Mouse (Mus musculus) CH12.LX (cell line): ENCODE results near the gene Atp10a. TPM values are rescaled to one million over a fixed set of nuclear protein-coding genes. Genes with fewer than 3 reads are reported as not detected.

Experiments used
- DNase-seq: peaks from one replicate; pipeline ENCODE4 v3.0.0-alpha.2; 2013; ENCODE audit errors: extremely low read depth
- H3K27ac ChIP-seq: 2 replicates; pipeline ENCODE4 v1.5.1; 2012; ENCODE audit warnings: low read depth, mild to moderate bottlenecking, control low read depth, moderate library complexity; ENCODE audit not compliant: insufficient read depth
- H3K27me3 ChIP-seq: replicated peaks from 2 replicates; pipeline ENCODE3; 2012; ENCODE audit warnings: inconsistent platforms
- H3K36me3 ChIP-seq, 2 experiments: replicated peaks in 1 of 2; 2 replicates each; pipeline versions ENCODE3 to v1.6.1; 2012; ENCODE audit warnings: inconsistent platforms in 1 of 2, low read length in 1 of 2, mild to moderate bottlenecking in 1 of 2, mixed read lengths in 1 of 2, moderate library complexity in 1 of 2; ENCODE audit not compliant: control insufficient read depth in 1 of 2, insufficient read depth in 1 of 2
- H3K4me1 ChIP-seq, 2 experiments: 2 replicates each; pipeline ENCODE4 v1.6.1; 2012; ENCODE audit warnings: inconsistent platforms in 1 of 2, moderate library complexity in 1 of 2; ENCODE audit not compliant: insufficient read depth in 2 of 2, control insufficient read depth in 1 of 2
- H3K4me2 ChIP-seq: 2 replicates; pipeline ENCODE4 v1.6.1; 2012; ENCODE audit warnings: low read depth, mild to moderate bottlenecking, control low read depth; ENCODE audit not compliant: poor library complexity, insufficient read depth, severe bottlenecking
- H3K4me3 ChIP-seq, 3 experiments: fragments of 150-350 bp in 1 of 3; sonication (generic) in 1 of 3; replicated peaks in 1 of 3; 2 replicates each; pipeline versions ENCODE3 to v1.5.1; 2011 to 2012; ENCODE audit warnings: low read depth in 2 of 3, low read length in 2 of 3, mild to moderate bottlenecking in 2 of 3, moderate library complexity in 2 of 3, control low read depth in 1 of 3, improper control_type of control experiment in 1 of 3, inconsistent platforms in 1 of 3, mixed read lengths in 1 of 3; ENCODE audit not compliant: poor library complexity in 1 of 3
- H3K79me2 ChIP-seq: replicated peaks from 2 replicates; pipeline ENCODE4 v1.6.1; 2012; ENCODE audit warnings: mild to moderate bottlenecking, moderate library complexity; ENCODE audit not compliant: control insufficient read depth, poor library complexity, insufficient read depth, severe bottlenecking; ENCODE audit errors: extremely low read depth
- H3K9ac ChIP-seq: 2 replicates; pipeline ENCODE4 v1.6.1; 2012; ENCODE audit warnings: low read depth, mild to moderate bottlenecking, control low read depth, moderate library complexity; ENCODE audit not compliant: insufficient read depth
- H3K9me3 ChIP-seq: replicated peaks from 2 replicates; pipeline ENCODE3; 2012; ENCODE audit warnings: low read length, inconsistent platforms, mixed read lengths
- BHLHE40 ChIP-seq: IDR thresholded peaks from 2 replicates; pipeline ENCODE4 v1.6.1; 2011; ENCODE audit warnings: mild to moderate bottlenecking, low read depth, low read length, improper control_type of control experiment
- CHD2 ChIP-seq: IDR thresholded peaks from 2 replicates; pipeline ENCODE4 v1.6.1; 2011; ENCODE audit warnings: low read length, improper control_type of control experiment
- E2F4 ChIP-seq: IDR thresholded peaks from 2 replicates; pipeline ENCODE4 v1.6.1; 2011; ENCODE audit warnings: low read depth, low read length, improper control_type of control experiment; ENCODE audit not compliant: insufficient replicate concordance
- ETS1 ChIP-seq: conservative IDR thresholded peaks from 2 replicates; pipeline ENCODE4 v1.6.1; 2012; ENCODE audit warnings: low read depth, mild to moderate bottlenecking, inconsistent platforms, low read length, improper control_type of control experiment, moderate library complexity
- HCFC1 ChIP-seq: IDR thresholded peaks from 2 replicates; pipeline ENCODE4 v1.6.1; 2012; ENCODE audit warnings: low read depth, mild to moderate bottlenecking, inconsistent platforms, low read length, improper control_type of control experiment
- IRF4 ChIP-seq: IDR thresholded peaks from 2 replicates; pipeline ENCODE4 v1.6.1; 2014; ENCODE audit warnings: low read depth, mild to moderate bottlenecking, inconsistent platforms, low read length, improper control_type of control experiment
- JUN ChIP-seq: IDR thresholded peaks from 2 replicates; pipeline ENCODE4 v1.6.1; 2011; ENCODE audit warnings: low read depth, mild to moderate bottlenecking, low read length, improper control_type of control experiment, moderate library complexity; ENCODE audit not compliant: insufficient read depth
- KAT2A ChIP-seq: IDR thresholded peaks from 2 replicates; pipeline ENCODE4 v1.6.1; 2012; ENCODE audit warnings: low read length, improper control_type of control experiment, inconsistent platforms; ENCODE audit not compliant: insufficient replicate concordance
- MAFK ChIP-seq: IDR thresholded peaks from 2 replicates; pipeline ENCODE4 v1.6.1; 2011; ENCODE audit warnings: low read length, improper control_type of control experiment; ENCODE audit not compliant: insufficient replicate concordance
- MAX ChIP-seq: IDR thresholded peaks from 2 replicates; pipeline ENCODE4 v1.6.1; 2011; ENCODE audit warnings: low read length, improper control_type of control experiment
- MAZ ChIP-seq: IDR thresholded peaks from 2 replicates; pipeline ENCODE4 v1.6.1; 2012; ENCODE audit warnings: low read depth, mild to moderate bottlenecking, inconsistent platforms, low read length, improper control_type of control experiment, moderate library complexity
- MYC ChIP-seq: IDR thresholded peaks from 2 replicates; pipeline ENCODE4 v1.6.1; 2011; ENCODE audit warnings: low read depth, mild to moderate bottlenecking, improper control_type of control experiment, low read length
- NELFE ChIP-seq: IDR thresholded peaks from 2 replicates; pipeline ENCODE4 v1.6.1; 2011; ENCODE audit warnings: low read depth, low read length, improper control_type of control experiment
- PAX5 ChIP-seq: IDR thresholded peaks from 2 replicates; pipeline ENCODE4 v1.6.1; 2012; ENCODE audit warnings: low read length, inconsistent platforms, mixed read lengths
- POLR2AphosphoS2 ChIP-seq: IDR thresholded peaks from 2 replicates; pipeline ENCODE4 v1.6.1; 2011; ENCODE audit warnings: low read depth, low read length, improper control_type of control experiment
- SIN3A ChIP-seq: IDR thresholded peaks from 2 replicates; pipeline ENCODE4 v1.6.1; 2012; ENCODE audit warnings: low read length, improper control_type of control experiment, inconsistent platforms
- TBP ChIP-seq: conservative IDR thresholded peaks from 2 replicates; pipeline ENCODE4 v1.6.1; 2011; ENCODE audit warnings: low read depth, low read length, improper control_type of control experiment
- USF1 ChIP-seq: IDR thresholded peaks from 2 replicates; pipeline ENCODE4 v1.6.1; 2014; ENCODE audit warnings: low read depth, mild to moderate bottlenecking, inconsistent platforms, low read length, improper control_type of control experiment
- USF2 ChIP-seq: conservative IDR thresholded peaks from 2 replicates; pipeline ENCODE4 v1.6.1; 2011; ENCODE audit warnings: low read depth, low read length, improper control_type of control experiment
- ZKSCAN1 ChIP-seq: IDR thresholded peaks from 2 replicates; pipeline ENCODE4 v1.6.1; 2012; ENCODE audit warnings: low read depth, inconsistent platforms, low read length, improper control_type of control experiment, borderline replicate concordance
- ZMIZ1 ChIP-seq: IDR thresholded peaks from 2 replicates; pipeline ENCODE4 v1.6.1; 2012; ENCODE audit warnings: low read depth, mild to moderate bottlenecking, inconsistent platforms, low read length, improper control_type of control experiment
- ZNF384 ChIP-seq: IDR thresholded peaks from 2 replicates; pipeline ENCODE4 v1.6.1; 2012; ENCODE audit warnings: low read depth, low read length, improper control_type of control experiment, inconsistent platforms
- dilution Hi-C: fragments of 300-500 bp; cut with MboI; formaldehyde crosslinking; loops from 2 replicates; pipeline ENCODE4 v1.14.3; 2020; ENCODE audit warnings: low sequenced_read_pairs; ENCODE audit not compliant: extremely low pct_unique_long_range_greater_than_20kb, extremely low pct_ligation_motif_present
- in situ Hi-C: fragments of 300-500 bp; cut with MboI; formaldehyde crosslinking; loops from 3 replicates; pipeline ENCODE4 v1.14.3; 2019; ENCODE audit warnings: low sequenced_read_pairs, low pct_ligation_motif_present, low pct_unique_long_range_greater_than_20kb, mixed read lengths
- polyA plus RNA-seq: library from polyadenylated mRNA; unstranded; fragments of >175 nt; gene quantifications from 2 replicates; pipeline ENCODE4 v1.2.1, GENCODE M21; 2012; ENCODE audit warnings: low read depth; ENCODE audit not compliant: insufficient read length
- total RNA-seq, 2 experiments: library from RNA; depleted of rRNA; stranded (reverse); fragments of 300-350 nt in 1 of 2; fragments of >200 nt in 1 of 2; gene quantifications; 2 replicates each; pipeline ENCODE4 v1.2.3; 2012 to 2014

The Atp10a gene
- total and polyA plus RNA-seq, 3 experiments = not detected

GRCm38 (mm10) chr7:58843767-58844445, 187.9 kb downstream of the Atp10a start:
- H3K4me3 ChIP-seq = no peak overlapping the region
- H3K27ac ChIP-seq = no peak overlapping the region
- no peak overlapping the region for H3K4me2 ChIP-seq
- H3K27me3 ChIP-seq = no peaks in the 10 kb centered on the region
- no peak for DNase-seq
- peaks cover 43% of the 10 kb centered on the region for H3K9me3 ChIP-seq
- no peaks in the 10 kb centered on the region for H3K4me1 ChIP-seq
- H3K36me3 ChIP-seq = no peaks in the 10 kb centered on the region
- dilution Hi-C loops (no loop called here), in situ Hi-C loops (no loop called here)
- no peaks in the 10 kb centered on the region for H3K79me2 ChIP-seq
- TF ChIP-seq E2F4 = no peak
- no peak for TF ChIP-seq TBP
- no peak for TF ChIP-seq SIN3A
- TF ChIP-seq ZNF384 = no peak
- TF ChIP-seq HCFC1 = no peak
- TF ChIP-seq USF2 = no peak
- no peak for TF ChIP-seq ZMIZ1
- TF ChIP-seq NELFE = no peak
- no peak for TF ChIP-seq POLR2AphosphoS2
- TF ChIP-seq IRF4 = no peak
- TF ChIP-seq USF1 = no peak
- TF ChIP-seq MAFK = no peak
- TF ChIP-seq JUN = no peak
- TF ChIP-seq ETS1 = no peak
- no peak for TF ChIP-seq PAX5
- no peak for TF ChIP-seq ZKSCAN1
- no peak for TF ChIP-seq MAX
- TF ChIP-seq CHD2 = no peak
- no peak for TF ChIP-seq BHLHE40
- H3K9ac ChIP-seq = no peak overlapping the region

- dilution Hi-C loops = no loop called here
- no peak overlapping the region for H3K27ac ChIP-seq
- H3K9ac ChIP-seq = no peak overlapping the region
- no peaks in the 10 kb centered on the region for H3K36me3 ChIP-seq
- peaks cover 42% of the 10 kb centered on the region for H3K9me3 ChIP-seq
- in situ Hi-C loops = no loop called here
- no peaks in the 10 kb centered on the region for H3K27me3 ChIP-seq
- DNase-seq = no peak
- H3K4me2 ChIP-seq = no peak overlapping the region
- no peak overlapping the region for H3K4me3 ChIP-seq
- TF ChIP-seq MYC = no peak
- no peak for TF ChIP-seq KAT2A
- no peak for TF ChIP-seq MAZ
- TF ChIP-seq JUN = no peak
- TF ChIP-seq, all 38 proteins: peak for 0
- no peaks in the 10 kb centered on the region for H3K4me1 ChIP-seq
- H3K79me2 ChIP-seq = no peaks in the 10 kb centered on the region
These were observed 188.5 kb downstream of the Atp10a start for GRCm38 (mm10) chr7:58844449-58844848.
